Mouse (Mus musculus) forebrain, embryonic 15.5 days (tissue): ENCODE results near the gene Srxn1. TPM values are rescaled to one million over a fixed set of nuclear protein-coding genes. Genes with fewer than 3 reads are reported as not detected.

ENCODE experiments used
- ATAC-seq: fragments of 200-750 bp; cut with Nextera tagmentation; replicated peaks from 2 replicates; pipeline ENCODE4 v1.8.0; 2017; ENCODE audit warnings: mild to moderate bottlenecking, moderate TSS enrichment, moderate library complexity
- H3K27ac ChIP-seq: fragments of 300-500 bp; sonication (generic); replicated peaks from 2 replicates; pipeline ENCODE4 v1.5.1; 2015; ENCODE audit warnings: mild to moderate bottlenecking, inconsistent platforms
- H3K27me3 ChIP-seq: fragments of 300-500 bp; sonication (generic); 2 replicates; pipeline ENCODE4 v1.6.1; 2015; ENCODE audit warnings: inconsistent platforms
- H3K36me3 ChIP-seq: fragments of 300-500 bp; sonication (generic); 2 replicates; pipeline ENCODE4 v1.6.1; 2015; ENCODE audit warnings: mild to moderate bottlenecking, inconsistent platforms
- H3K4me1 ChIP-seq: fragments of 300-500 bp; sonication (generic); 2 replicates; pipeline ENCODE4 v1.6.1; 2015; ENCODE audit warnings: inconsistent platforms
- H3K4me2 ChIP-seq: fragments of 300-500 bp; sonication (generic); replicated peaks from 2 replicates; pipeline ENCODE4 v1.6.1; 2015; ENCODE audit warnings: mild to moderate bottlenecking, inconsistent platforms
- H3K4me3 ChIP-seq: fragments of 300-500 bp; sonication (generic); 2 replicates; pipeline ENCODE4 v1.5.1; 2015; ENCODE audit warnings: mild to moderate bottlenecking, inconsistent platforms
- H3K9ac ChIP-seq: fragments of 300-500 bp; sonication (generic); replicated peaks from 2 replicates; pipeline ENCODE4 v1.6.1; 2015; ENCODE audit warnings: mild to moderate bottlenecking, inconsistent platforms
- H3K9me3 ChIP-seq: fragments of 300-500 bp; sonication (generic); 2 replicates; pipeline ENCODE4 v1.6.1; 2016; ENCODE audit warnings: inconsistent platforms
- WGBS: fragments of 180-500 bp; shearing (Covaris S2); methylation state at CpG from one replicate; pipeline ENCODE4 v1.1.7; 2015; ENCODE audit warnings: mixed read lengths; 5-methylcytosine and 5-hydroxymethylcytosine counted together
- polyA plus RNA-seq: library from polyadenylated mRNA; unstranded; fragments of >200 nt; fragmentation: Nextera tagmentation; extraction: Ambion mirVana; gene quantifications from 2 replicates; pipeline ENCODE4 v1.2.1, GENCODE M21; 2015

Gene Srxn1
- polyA plus RNA-seq, 1 experiment from 2014 or later: 13.0 TPM

DNA sequence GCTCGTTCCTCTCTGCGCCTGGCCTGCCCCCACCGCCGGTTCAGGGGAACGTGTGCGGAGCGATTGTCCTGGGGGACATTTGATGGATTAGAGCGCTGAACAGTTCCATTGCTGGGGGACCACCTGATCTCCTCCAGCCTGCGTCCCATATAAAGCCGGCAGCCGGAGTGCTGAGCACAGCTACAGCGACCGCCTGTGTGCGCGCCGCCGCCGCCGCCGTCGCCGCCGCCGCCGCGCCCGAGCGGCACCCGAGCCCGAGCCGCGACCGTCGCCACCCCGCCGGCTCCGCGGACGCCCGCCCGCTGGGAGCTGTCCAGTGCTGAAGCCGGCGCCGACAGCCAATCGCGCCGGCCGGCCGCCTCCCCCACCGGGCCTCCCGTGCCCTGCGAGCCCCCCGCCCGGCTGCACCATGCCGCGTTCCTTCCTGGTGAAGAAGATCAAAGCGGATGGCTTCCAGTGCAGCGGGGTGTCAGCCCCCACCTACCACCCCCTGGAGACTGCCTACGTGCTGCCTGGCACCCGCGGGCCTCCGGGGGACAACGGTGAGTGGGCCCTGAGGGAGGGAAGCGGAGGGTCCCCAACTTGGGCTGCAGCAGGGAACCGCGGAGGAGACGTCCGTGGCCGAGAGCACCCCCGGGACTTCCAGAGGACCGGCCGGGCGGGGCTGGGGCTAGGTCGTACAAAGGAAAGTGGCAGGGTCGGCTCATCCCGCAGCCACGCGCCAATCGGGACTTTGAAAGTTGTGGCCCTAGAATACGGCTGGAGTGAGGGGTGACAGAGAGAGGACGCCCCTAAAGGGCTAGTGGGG, 23.5 kb upstream of the Srxn1 start:
- Histone ChIP-seq H3K9ac (peak overlapping the region; percentile 85), H3K4me1 (peaks cover 60% of the 10 kb centered on the region), H3K4me2 (peak overlapping the region; percentile 74), H3K36me3 (no peaks in the 10 kb centered on the region), H3K9me3 (no peaks in the 10 kb centered on the region), H3K4me3 (peak overlapping the region; percentile 56), H3K27ac (peak overlapping the region; percentile 98), H3K27me3 (no peaks in the 10 kb centered on the region)
- WGBS: under 1% methylated on average over 81 of the region's 81 CpGs
- peak; percentile 73 for ATAC-seq

DNA sequence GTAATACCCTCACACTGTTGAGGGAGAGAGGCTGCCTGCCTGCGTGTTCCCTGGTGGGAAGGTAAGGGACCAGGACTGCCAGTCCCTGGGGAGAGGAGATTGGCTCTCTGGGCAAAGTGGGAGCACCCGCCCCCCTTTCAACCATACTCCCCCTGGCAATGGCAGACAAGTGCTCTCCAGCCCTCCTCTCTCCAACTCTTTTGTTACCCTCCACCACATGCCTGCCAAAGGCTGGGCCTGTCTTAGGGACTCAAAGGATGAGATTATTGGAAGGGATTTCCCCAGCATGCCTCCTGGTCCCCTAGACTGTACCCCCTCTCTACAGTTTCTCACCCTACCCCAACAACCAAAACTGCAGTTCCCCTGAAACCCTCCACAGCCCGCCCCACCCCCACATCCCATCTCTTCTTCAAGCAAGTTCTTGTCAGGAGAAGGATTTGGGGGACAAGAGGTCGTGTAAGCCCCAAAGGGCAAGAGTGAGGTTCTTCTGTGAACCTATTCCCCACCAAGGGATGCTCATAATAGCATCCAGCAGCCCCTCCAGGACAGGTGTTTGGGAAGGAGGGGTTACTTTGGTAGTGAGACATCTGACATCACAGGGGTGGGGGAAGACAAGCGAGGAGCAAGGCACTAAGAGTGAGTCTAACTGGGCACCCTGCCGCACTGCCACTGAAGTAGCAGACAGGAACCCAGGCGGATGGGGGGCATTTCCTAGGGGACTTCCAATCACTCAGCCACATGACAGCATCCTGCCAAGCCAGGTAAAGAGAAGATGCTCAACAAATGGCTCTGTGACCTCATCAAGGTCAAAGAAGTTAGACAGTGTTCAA, 22.6 kb upstream of the Srxn1 start:
- peak; percentile 35 for ATAC-seq
- H3K4me1 ChIP-seq: peaks cover 68% of the 10 kb centered on the region
- peak overlapping the region; percentile 98 for H3K27ac ChIP-seq
- H3K9me3 ChIP-seq: no peaks in the 10 kb centered on the region
- H3K4me3 ChIP-seq: peak overlapping the region; percentile 56
- H3K9ac ChIP-seq: peak overlapping the region; percentile 85
- WGBS: 18% methylated on average over 7 of the region's 7 CpGs
- no peaks in the 10 kb centered on the region for H3K36me3 ChIP-seq
- H3K4me2 ChIP-seq: peak overlapping the region; percentile 74
- H3K27me3 ChIP-seq: no peaks in the 10 kb centered on the region

- ATAC-seq: no peak
- peak overlapping the region; percentile 98 for H3K27ac ChIP-seq
- no peaks in the 10 kb centered on the region for H3K9me3 ChIP-seq
- H3K36me3 ChIP-seq: no peaks in the 10 kb centered on the region
- peak overlapping the region; percentile 56 for H3K4me3 ChIP-seq
- H3K4me1 ChIP-seq: peaks cover 76% of the 10 kb centered on the region
- H3K9ac ChIP-seq: peak overlapping the region; percentile 85
- H3K27me3 ChIP-seq: no peaks in the 10 kb centered on the region
- WGBS: 57% methylated on average over 4 of the region's 4 CpGs
- H3K4me2 ChIP-seq: peak overlapping the region; percentile 74
Observed at GRCm38 (mm10) chr2:152083411-152083810, 21.9 kb upstream of the Srxn1 start.

- peak overlapping the region; percentile 74 for H3K4me2 ChIP-seq
- H3K27me3 ChIP-seq: no peaks in the 10 kb centered on the region
- peaks cover 2% of the 10 kb centered on the region; the same call in 1 of the 2 replicates for H3K36me3 ChIP-seq
- WGBS: 23% methylated on average over 6 of the region's 6 CpGs
- H3K9ac ChIP-seq: peak overlapping the region; percentile 85
- H3K4me1 ChIP-seq: peaks cover 76% of the 10 kb centered on the region
- H3K9me3 ChIP-seq: no peaks in the 10 kb centered on the region
- H3K4me3 ChIP-seq: peak overlapping the region; percentile 56
- no peak for ATAC-seq
- peak overlapping the region; percentile 98 for H3K27ac ChIP-seq
Observed at GRCm38 (mm10) chr2:152084298-152084697, 21.0 kb upstream of the Srxn1 start.

DNA sequence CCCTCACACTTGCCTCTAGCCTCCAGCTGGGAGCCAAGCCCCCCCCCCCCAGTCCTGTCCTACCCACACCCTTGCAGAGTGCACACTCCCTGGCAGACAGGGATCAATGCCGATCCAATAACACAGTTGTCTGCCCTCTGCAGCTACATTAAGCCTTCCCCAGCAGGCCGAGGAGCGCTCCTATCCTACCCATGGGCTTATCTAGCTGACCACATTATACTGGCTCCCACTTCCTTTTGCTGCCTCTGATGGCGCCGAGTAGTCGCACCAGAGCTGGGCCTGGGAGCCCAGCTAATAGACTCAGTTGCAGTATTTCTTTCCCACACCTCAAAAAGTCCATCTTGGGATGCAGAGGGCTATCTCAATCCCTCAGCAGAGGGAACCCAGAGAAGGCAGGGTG, 19.9 kb upstream of the Srxn1 start:
- Histone ChIP-seq H3K9ac (no peak overlapping the region), H3K4me3 (peak overlapping the region; percentile 56), H3K27ac (no peak overlapping the region), H3K4me1 (peaks cover 73% of the 10 kb centered on the region), H3K27me3 (no peaks in the 10 kb centered on the region), H3K9me3 (no peaks in the 10 kb centered on the region), H3K4me2 (peak overlapping the region; percentile 74), H3K36me3 (peaks cover 13% of the 10 kb centered on the region; the same call in 1 of the 2 replicates)
- ATAC-seq: no peak
- WGBS: 80% methylated on average over 6 of the region's 6 CpGs

- no peaks in the 10 kb centered on the region for H3K9me3 ChIP-seq
- peak overlapping the region; percentile 19; the same call in 1 of the 2 replicates for H3K9ac ChIP-seq
- WGBS: 56% methylated on average over 6 of the region's 6 CpGs
- peak overlapping the region; percentile 15 for H3K4me3 ChIP-seq
- H3K4me1 ChIP-seq: peaks cover 83% of the 10 kb centered on the region
- peaks cover 16% of the 10 kb centered on the region; the same call in 1 of the 2 replicates for H3K36me3 ChIP-seq
- no peaks in the 10 kb centered on the region for H3K27me3 ChIP-seq
- no peak for ATAC-seq
- peak overlapping the region; percentile 32 for H3K4me2 ChIP-seq
- peak overlapping the region; percentile 41; the same call in 1 of the 2 replicates for H3K27ac ChIP-seq
Observed at GRCm38 (mm10) chr2:152086451-152086850, 18.9 kb upstream of the Srxn1 start.

DNA sequence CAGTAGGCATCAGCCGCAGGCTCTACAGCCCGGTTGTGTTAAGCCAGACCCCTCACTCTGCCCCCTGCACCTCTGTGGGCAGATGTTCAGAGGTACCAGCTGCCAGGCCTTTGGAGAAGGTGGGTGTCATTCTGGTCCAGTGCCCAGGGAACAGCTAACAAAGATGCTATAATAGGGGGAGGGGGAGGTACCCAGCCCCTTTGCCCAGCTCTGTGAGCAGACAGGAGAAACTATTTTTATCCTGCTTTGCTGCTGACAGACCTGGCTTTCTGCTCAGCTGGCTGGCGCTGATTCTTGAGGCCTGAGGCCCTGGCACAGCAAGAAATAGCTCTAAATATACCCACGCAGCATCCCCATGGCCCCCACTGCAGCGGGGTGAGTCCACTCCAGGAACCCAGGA, 18.2 kb upstream of the Srxn1 start:
- WGBS: 57% methylated on average over 5 of the region's 5 CpGs
- Histone ChIP-seq H3K27me3 (no peaks in the 10 kb centered on the region), H3K9me3 (no peaks in the 10 kb centered on the region), H3K27ac (peak overlapping the region; percentile 41), H3K36me3 (peaks cover 16% of the 10 kb centered on the region; the same call in 1 of the 2 replicates), H3K4me1 (peaks cover 88% of the 10 kb centered on the region), H3K4me3 (0 out of 2 replicates have a peak overlapping the region, but pooled peaks have one; percentile 15), H3K9ac (peak overlapping the region; percentile 19; the same call in 1 of the 2 replicates), H3K4me2 (peak overlapping the region; percentile 32; the same call in 1 of the 2 replicates)
- ATAC-seq: no peak

GRCm38 (mm10) chr2:152089078-152089477, 16.2 kb upstream of the Srxn1 start:
- ATAC-seq: no peak
- no peak overlapping the region for H3K9ac ChIP-seq
- peaks cover 8% of the 10 kb centered on the region; the same call in 1 of the 2 replicates for H3K27me3 ChIP-seq
- no peak overlapping the region for H3K27ac ChIP-seq
- peaks cover 92% of the 10 kb centered on the region for H3K4me1 ChIP-seq
- no peak overlapping the region for H3K4me3 ChIP-seq
- no peaks in the 10 kb centered on the region for H3K9me3 ChIP-seq
- no peak overlapping the region for H3K4me2 ChIP-seq
- 7% methylated on average over 4 of the region's 4 CpGs for WGBS
- peaks cover 18% of the 10 kb centered on the region; the same call in 1 of the 2 replicates for H3K36me3 ChIP-seq

GRCm38 (mm10) chr2:152089581-152089980, 15.7 kb upstream of the Srxn1 start:
- Histone ChIP-seq H3K4me1 (peaks cover 92% of the 10 kb centered on the region), H3K27ac (no peak overlapping the region)
- WGBS: 72% methylated on average over 5 of the region's 5 CpGs

GRCm38 (mm10) chr2:152090486-152090885, 14.8 kb upstream of the Srxn1 start:
- H3K9ac ChIP-seq: no peak overlapping the region
- H3K36me3 ChIP-seq: peaks cover 22% of the 10 kb centered on the region; the same call in 1 of the 2 replicates
- peaks cover 92% of the 10 kb centered on the region for H3K4me1 ChIP-seq
- H3K9me3 ChIP-seq: no peaks in the 10 kb centered on the region
- no peak overlapping the region for H3K4me2 ChIP-seq
- no peak overlapping the region for H3K4me3 ChIP-seq
- ATAC-seq: no peak
- H3K27ac ChIP-seq: no peak overlapping the region
- WGBS: 90% methylated on average over 5 of the region's 5 CpGs
- peaks cover 9% of the 10 kb centered on the region; the same call in 1 of the 2 replicates for H3K27me3 ChIP-seq

More at GRCm38 (mm10) chr2:152089581-152089980, 15.7 kb upstream of the Srxn1 start:
- no peak overlapping the region for H3K4me2 ChIP-seq
- H3K36me3 ChIP-seq: peaks cover 22% of the 10 kb centered on the region; the same call in 1 of the 2 replicates
- no peak overlapping the region for H3K9ac ChIP-seq
- no peak overlapping the region for H3K4me3 ChIP-seq
- peaks cover 9% of the 10 kb centered on the region; the same call in 1 of the 2 replicates for H3K27me3 ChIP-seq
- ATAC-seq: no peak
- H3K9me3 ChIP-seq: no peaks in the 10 kb centered on the region

DNA sequence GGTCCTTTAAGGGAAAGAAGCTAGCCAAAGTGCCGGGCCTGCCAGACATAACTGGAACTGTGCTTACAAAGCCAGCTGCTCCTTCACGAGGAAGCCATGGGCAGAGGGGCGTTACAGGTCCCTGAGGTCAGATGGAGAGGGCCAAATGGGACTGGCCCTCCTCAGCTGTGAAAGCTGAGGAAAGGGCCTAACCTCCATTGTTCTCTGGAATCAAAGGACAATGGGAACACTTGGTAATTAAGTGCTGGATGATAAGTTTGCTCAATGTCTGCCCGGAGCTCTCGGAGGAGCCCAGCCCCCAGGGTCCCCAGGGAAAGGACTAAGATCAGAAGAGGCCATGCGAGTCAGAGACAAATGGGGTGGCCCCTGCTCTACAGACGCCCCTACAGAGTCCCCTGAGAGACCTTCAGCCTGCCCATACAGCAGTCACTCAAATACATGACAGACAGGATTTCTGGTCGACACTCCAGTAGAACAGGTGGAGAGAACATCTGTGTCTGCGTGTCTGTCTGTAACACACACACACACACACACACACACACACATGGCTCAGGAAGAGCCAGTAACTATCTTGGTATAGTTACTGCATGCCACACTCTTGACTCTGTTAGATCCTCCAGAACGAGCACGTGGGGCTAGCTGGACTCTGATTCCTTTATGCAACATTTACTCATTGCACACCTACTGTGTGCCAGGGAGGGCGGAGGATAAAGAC, 13.8 kb upstream of the Srxn1 start:
- Histone ChIP-seq H3K4me2 (no peak overlapping the region), H3K27ac (0 out of 2 replicates have a peak overlapping the region, but pooled peaks have one; percentile 3), H3K9ac (no peak overlapping the region), H3K36me3 (peaks cover 22% of the 10 kb centered on the region; the same call in 1 of the 2 replicates), H3K4me3 (no peak overlapping the region), H3K27me3 (peaks cover 9% of the 10 kb centered on the region; the same call in 1 of the 2 replicates), H3K9me3 (no peaks in the 10 kb centered on the region), H3K4me1 (peaks cover 82% of the 10 kb centered on the region)
- WGBS: 19% methylated on average over 12 of the region's 12 CpGs
- ATAC-seq: no peak
